Mouse (Mus musculus) CH12.LX (cell line): ENCODE results near the gene Rnf126. TPM values are rescaled to one million over a fixed set of nuclear protein-coding genes. Genes with fewer than 3 reads are reported as not detected.

Experiments used
- DNase-seq: peaks from one replicate; pipeline ENCODE4 v3.0.0-alpha.2; 2013; ENCODE audit errors: extremely low read depth
- H3K27ac ChIP-seq: 2 replicates; pipeline ENCODE4 v1.5.1; 2012; ENCODE audit warnings: low read depth, mild to moderate bottlenecking, control low read depth, moderate library complexity; ENCODE audit not compliant: insufficient read depth
- H3K27me3 ChIP-seq: replicated peaks from 2 replicates; pipeline ENCODE3; 2012; ENCODE audit warnings: inconsistent platforms
- H3K36me3 ChIP-seq, 2 experiments: replicated peaks in 1 of 2; 2 replicates each; pipeline versions ENCODE3 to v1.6.1; 2012; ENCODE audit warnings: inconsistent platforms in 1 of 2, low read length in 1 of 2, mild to moderate bottlenecking in 1 of 2, mixed read lengths in 1 of 2, moderate library complexity in 1 of 2; ENCODE audit not compliant: control insufficient read depth in 1 of 2, insufficient read depth in 1 of 2
- H3K4me1 ChIP-seq, 2 experiments: 2 replicates each; pipeline ENCODE4 v1.6.1; 2012; ENCODE audit warnings: inconsistent platforms in 1 of 2, moderate library complexity in 1 of 2; ENCODE audit not compliant: insufficient read depth in 2 of 2, control insufficient read depth in 1 of 2
- H3K4me2 ChIP-seq: 2 replicates; pipeline ENCODE4 v1.6.1; 2012; ENCODE audit warnings: low read depth, mild to moderate bottlenecking, control low read depth; ENCODE audit not compliant: poor library complexity, insufficient read depth, severe bottlenecking
- H3K4me3 ChIP-seq, 3 experiments: fragments of 150-350 bp in 1 of 3; sonication (generic) in 1 of 3; replicated peaks in 1 of 3; 2 replicates each; pipeline versions ENCODE3 to v1.5.1; 2011 to 2012; ENCODE audit warnings: low read depth in 2 of 3, low read length in 2 of 3, mild to moderate bottlenecking in 2 of 3, moderate library complexity in 2 of 3, control low read depth in 1 of 3, improper control_type of control experiment in 1 of 3, inconsistent platforms in 1 of 3, mixed read lengths in 1 of 3; ENCODE audit not compliant: poor library complexity in 1 of 3
- H3K79me2 ChIP-seq: replicated peaks from 2 replicates; pipeline ENCODE4 v1.6.1; 2012; ENCODE audit warnings: mild to moderate bottlenecking, moderate library complexity; ENCODE audit not compliant: control insufficient read depth, poor library complexity, insufficient read depth, severe bottlenecking; ENCODE audit errors: extremely low read depth
- H3K9ac ChIP-seq: 2 replicates; pipeline ENCODE4 v1.6.1; 2012; ENCODE audit warnings: low read depth, mild to moderate bottlenecking, control low read depth, moderate library complexity; ENCODE audit not compliant: insufficient read depth
- H3K9me3 ChIP-seq: replicated peaks from 2 replicates; pipeline ENCODE3; 2012; ENCODE audit warnings: low read length, inconsistent platforms, mixed read lengths
- BHLHE40 ChIP-seq: IDR thresholded peaks from 2 replicates; pipeline ENCODE4 v1.6.1; 2011; ENCODE audit warnings: mild to moderate bottlenecking, low read depth, low read length, improper control_type of control experiment
- CHD1 ChIP-seq: IDR thresholded peaks from 2 replicates; pipeline ENCODE4 v1.6.1; 2012; ENCODE audit warnings: low read depth, low read length, improper control_type of control experiment, inconsistent platforms
- CTCF ChIP-seq, 2 experiments: IDR thresholded peaks in 1 of 2; conservative IDR thresholded peaks in 1 of 2; 2 replicates each; pipeline ENCODE4 v1.5.1; 2011 to 2012; ENCODE audit warnings: low read depth in 2 of 2, low read length in 2 of 2, improper control_type of control experiment in 1 of 2, inconsistent platforms in 1 of 2, mild to moderate bottlenecking in 1 of 2, moderate library complexity in 1 of 2
- ELF1 ChIP-seq: IDR thresholded peaks from 2 replicates; pipeline ENCODE4 v1.6.1; 2014; ENCODE audit warnings: low read depth, mild to moderate bottlenecking, inconsistent platforms, low read length, improper control_type of control experiment
- HCFC1 ChIP-seq: IDR thresholded peaks from 2 replicates; pipeline ENCODE4 v1.6.1; 2012; ENCODE audit warnings: low read depth, mild to moderate bottlenecking, inconsistent platforms, low read length, improper control_type of control experiment
- IRF4 ChIP-seq: IDR thresholded peaks from 2 replicates; pipeline ENCODE4 v1.6.1; 2014; ENCODE audit warnings: low read depth, mild to moderate bottlenecking, inconsistent platforms, low read length, improper control_type of control experiment
- JUN ChIP-seq: IDR thresholded peaks from 2 replicates; pipeline ENCODE4 v1.6.1; 2011; ENCODE audit warnings: low read depth, mild to moderate bottlenecking, low read length, improper control_type of control experiment, moderate library complexity; ENCODE audit not compliant: insufficient read depth
- JUND ChIP-seq: conservative IDR thresholded peaks from 2 replicates; pipeline ENCODE4 v1.6.1; 2011; ENCODE audit warnings: low read depth, low read length, improper control_type of control experiment
- KAT2A ChIP-seq: IDR thresholded peaks from 2 replicates; pipeline ENCODE4 v1.6.1; 2012; ENCODE audit warnings: low read length, improper control_type of control experiment, inconsistent platforms; ENCODE audit not compliant: insufficient replicate concordance
- MAFK ChIP-seq: IDR thresholded peaks from 2 replicates; pipeline ENCODE4 v1.6.1; 2011; ENCODE audit warnings: low read length, improper control_type of control experiment; ENCODE audit not compliant: insufficient replicate concordance
- MAZ ChIP-seq: IDR thresholded peaks from 2 replicates; pipeline ENCODE4 v1.6.1; 2012; ENCODE audit warnings: low read depth, mild to moderate bottlenecking, inconsistent platforms, low read length, improper control_type of control experiment, moderate library complexity
- MEF2A ChIP-seq: IDR thresholded peaks from 2 replicates; pipeline ENCODE4 v1.6.1; 2014; ENCODE audit warnings: low read depth, mild to moderate bottlenecking, inconsistent platforms, low read length, improper control_type of control experiment, borderline replicate concordance
- NELFE ChIP-seq: IDR thresholded peaks from 2 replicates; pipeline ENCODE4 v1.6.1; 2011; ENCODE audit warnings: low read depth, low read length, improper control_type of control experiment
- NRF1 ChIP-seq: IDR thresholded peaks from 2 replicates; pipeline ENCODE4 v1.6.1; 2014; ENCODE audit warnings: low read depth, mild to moderate bottlenecking, inconsistent platforms, low read length, improper control_type of control experiment, moderate library complexity
- POLR2A ChIP-seq: IDR thresholded peaks from 2 replicates; pipeline ENCODE4 v1.6.1; 2011; ENCODE audit warnings: low read depth, mild to moderate bottlenecking, improper control_type of control experiment, low read length
- POLR2AphosphoS2 ChIP-seq: IDR thresholded peaks from 2 replicates; pipeline ENCODE4 v1.6.1; 2011; ENCODE audit warnings: low read depth, low read length, improper control_type of control experiment
- SMC3 ChIP-seq: IDR thresholded peaks from 2 replicates; pipeline ENCODE4 v1.6.1; 2011; ENCODE audit warnings: low read depth, low read length, improper control_type of control experiment
- TBP ChIP-seq: conservative IDR thresholded peaks from 2 replicates; pipeline ENCODE4 v1.6.1; 2011; ENCODE audit warnings: low read depth, low read length, improper control_type of control experiment
- USF2 ChIP-seq: conservative IDR thresholded peaks from 2 replicates; pipeline ENCODE4 v1.6.1; 2011; ENCODE audit warnings: low read depth, low read length, improper control_type of control experiment
- dilution Hi-C: fragments of 300-500 bp; cut with MboI; formaldehyde crosslinking; loops from 2 replicates; pipeline ENCODE4 v1.14.3; 2020; ENCODE audit warnings: low sequenced_read_pairs; ENCODE audit not compliant: extremely low pct_unique_long_range_greater_than_20kb, extremely low pct_ligation_motif_present
- in situ Hi-C: fragments of 300-500 bp; cut with MboI; formaldehyde crosslinking; loops from 3 replicates; pipeline ENCODE4 v1.14.3; 2019; ENCODE audit warnings: low sequenced_read_pairs, low pct_ligation_motif_present, low pct_unique_long_range_greater_than_20kb, mixed read lengths
- polyA plus RNA-seq: library from polyadenylated mRNA; unstranded; fragments of >175 nt; gene quantifications from 2 replicates; pipeline ENCODE4 v1.2.1, GENCODE M21; 2012; ENCODE audit warnings: low read depth; ENCODE audit not compliant: insufficient read length
- total RNA-seq, 2 experiments: library from RNA; depleted of rRNA; stranded (reverse); fragments of 300-350 nt in 1 of 2; fragments of >200 nt in 1 of 2; gene quantifications; 2 replicates each; pipeline ENCODE4 v1.2.3; 2012 to 2014

Gene Rnf126
- total and polyA plus RNA-seq, 3 experiments = 32.4 to 112 (median 67.9) TPM

GRCm38 (mm10) chr10:79783920-79784800, 17.4 kb upstream of the Rnf126 start:
- in situ Hi-C loops (loop anchor here (5.0 kb wide), 1 partner anchor 92 kb away; no protein-coding TSS in a partner anchor), dilution Hi-C loops (no loop called here)
- H3K27ac ChIP-seq = no peak overlapping the region
- peaks cover 17 to 39% of the 10 kb centered on the region in 2 experiments for H3K4me1 ChIP-seq
- no peak overlapping the region for H3K9ac ChIP-seq
- TF ChIP-seq MAZ = no peak
- no peak for TF ChIP-seq MAFK
- no peak for TF ChIP-seq CHD1
- TF ChIP-seq JUND = no peak
- TF ChIP-seq IRF4 = no peak
- TF ChIP-seq NELFE = no peak
- no peak for TF ChIP-seq POLR2AphosphoS2
- TF ChIP-seq USF2 = no peak
- TF ChIP-seq CTCF (conservative IDR thresholded peaks at IDR 0.05 in 1 of 2, IDR thresholded peaks at IDR 0.05 in 1 of 2; ENCODE audit: low read depth in 2 of 2, low read length in 2 of 2) = peak; percentile 63 to 66
- no peak for TF ChIP-seq JUN
- no peak for TF ChIP-seq HCFC1
- no peak for TF ChIP-seq MEF2A
- no peak for TF ChIP-seq POLR2A
- no peak for TF ChIP-seq NRF1
- no peak for TF ChIP-seq ELF1
- TF ChIP-seq SMC3 = peak; percentile 23; the same call in 1 of the 2 replicates
- H3K9me3 ChIP-seq = no peaks in the 10 kb centered on the region
- no peaks in the 10 kb centered on the region for H3K79me2 ChIP-seq
- H3K27me3 ChIP-seq = peaks cover 41% of the 10 kb centered on the region
- H3K4me2 ChIP-seq = no peak overlapping the region
- H3K36me3 ChIP-seq = no peaks in the 10 kb centered on the region
- H3K4me3 ChIP-seq = no peak overlapping the region
- DNase-seq = peak; percentile 63

GRCm38 (mm10) chr10:79783050-79783449, 16.3 kb upstream of the Rnf126 start:
- peaks cover 50% of the 10 kb centered on the region for H3K27me3 ChIP-seq
- no peak overlapping the region for H3K4me3 ChIP-seq
- dilution Hi-C loops = no loop called here
- H3K36me3 ChIP-seq = no peaks in the 10 kb centered on the region
- in situ Hi-C loops = loop anchor here (5.0 kb wide), 1 partner anchor 91 kb away; no protein-coding TSS in a partner anchor
- no peak overlapping the region for H3K9ac ChIP-seq
- H3K79me2 ChIP-seq = no peaks in the 10 kb centered on the region
- DNase-seq = no peak
- no peaks in the 10 kb centered on the region for H3K9me3 ChIP-seq
- H3K27ac ChIP-seq = no peak overlapping the region
- no peak overlapping the region for H3K4me2 ChIP-seq
- H3K4me1 ChIP-seq = peaks cover 14 to 37% of the 10 kb centered on the region in 2 experiments
- TF ChIP-seq CTCF (conservative IDR thresholded peaks at IDR 0.05 in 1 of 2, IDR thresholded peaks at IDR 0.05 in 1 of 2; ENCODE audit: low read depth in 2 of 2, low read length in 2 of 2) (peak; percentile 37 to 39), NELFE (no peak), SMC3 (peak; percentile 9; the same call in 1 of the 2 replicates), BHLHE40 (no peak), TBP (no peak), KAT2A (no peak)
